Mouse (Mus musculus) MEL (cell line): ENCODE results near the gene Tpt1. TPM values are rescaled to one million over a fixed set of nuclear protein-coding genes. Genes with fewer than 3 reads are reported as not detected.

Source experiments
- DNase-seq: peaks from one replicate; pipeline ENCODE4 v3.0.0; 2011; ENCODE audit warnings: low read depth, low spot score
- H3K27ac ChIP-seq: 2 replicates; pipeline ENCODE4 v1.5.1; 2012; ENCODE audit warnings: low read depth, mild to moderate bottlenecking, control low read depth, low read length, moderate library complexity; ENCODE audit not compliant: control insufficient read depth
- H3K27me3 ChIP-seq, 2 experiments: fragments of 150-350 bp in 1 of 2; sonication (generic) in 1 of 2; 2 replicates each; pipeline ENCODE4 v1.6.1; 2012; ENCODE audit warnings: low read length in 2 of 2, mild to moderate bottlenecking in 2 of 2, improper control_type of control experiment in 1 of 2, moderate library complexity in 1 of 2; ENCODE audit not compliant: insufficient read depth in 2 of 2, control insufficient read depth in 1 of 2
- H3K36me3 ChIP-seq, 2 experiments: 2 replicates each; pipeline ENCODE4 v1.6.1; 2012 to 2014; ENCODE audit warnings: low read length in 2 of 2, improper control_type of control experiment in 1 of 2, inconsistent platforms in 1 of 2, mild to moderate bottlenecking in 1 of 2; ENCODE audit not compliant: insufficient read depth in 2 of 2, control insufficient read depth in 1 of 2
- H3K4me1 ChIP-seq, 2 experiments: fragments of 150-350 bp in 1 of 2; sonication (generic) in 1 of 2; 2 replicates each; pipeline ENCODE4 v1.6.1; 2012; ENCODE audit warnings: low read length in 2 of 2, improper control_type of control experiment in 1 of 2, mild to moderate bottlenecking in 1 of 2; ENCODE audit not compliant: insufficient read depth in 2 of 2, control insufficient read depth in 1 of 2
- H3K4me3 ChIP-seq, 2 experiments: fragments of 150-350 bp in 1 of 2; sonication (generic) in 1 of 2; 2 replicates each; pipeline ENCODE4 v1.5.1; 2012; ENCODE audit warnings: low read depth in 2 of 2, low read length in 2 of 2, mild to moderate bottlenecking in 2 of 2, moderate library complexity in 2 of 2, control low read depth in 1 of 2, improper control_type of control experiment in 1 of 2; ENCODE audit not compliant: control insufficient read depth in 1 of 2, insufficient read depth in 1 of 2
- H3K79me2 ChIP-seq: 2 replicates; pipeline ENCODE4 v1.6.1; 2012; ENCODE audit warnings: mild to moderate bottlenecking, low read length, moderate library complexity; ENCODE audit not compliant: control insufficient read depth, poor library complexity, insufficient read depth
- H3K9ac ChIP-seq: 2 replicates; pipeline ENCODE4 v1.6.1; 2012; ENCODE audit warnings: low read depth, mild to moderate bottlenecking, control low read depth, low read length, moderate library complexity; ENCODE audit not compliant: control insufficient read depth, poor library complexity, severe bottlenecking
- H3K9me3 ChIP-seq: fragments of 150-350 bp; sonication (generic); replicated peaks from 2 replicates; pipeline ENCODE4 v1.6.1; 2012; ENCODE audit warnings: mild to moderate bottlenecking, low read length, improper control_type of control experiment, moderate library complexity; ENCODE audit not compliant: insufficient read depth
- CHD1 ChIP-seq: IDR thresholded peaks from 2 replicates; pipeline ENCODE4 v1.6.1; 2012; ENCODE audit warnings: low read depth, mild to moderate bottlenecking, inconsistent platforms, low read length, improper control_type of control experiment
- CTCF ChIP-seq, 3 experiments: IDR thresholded peaks in 2 of 3; conservative IDR thresholded peaks in 1 of 3; 2 replicates each; pipeline ENCODE4 v1.5.1; 2011 to 2012; ENCODE audit warnings: low read length in 3 of 3, low read depth in 2 of 3, mild to moderate bottlenecking in 2 of 3, improper control_type of control experiment in 1 of 3, inconsistent platforms in 1 of 3, mixed read lengths in 1 of 3, moderate library complexity in 1 of 3; ENCODE audit not compliant: control insufficient read depth in 1 of 3, insufficient read depth in 1 of 3, poor library complexity in 1 of 3, severe bottlenecking in 1 of 3
- E2F4 ChIP-seq: IDR thresholded peaks from 2 replicates; pipeline ENCODE4 v1.6.1; 2011; ENCODE audit warnings: low read depth, low read length, improper control_type of control experiment, borderline replicate concordance
- ELF1 ChIP-seq: IDR thresholded peaks from 2 replicates; pipeline ENCODE4 v1.6.1; 2014; ENCODE audit warnings: low read depth, mild to moderate bottlenecking, inconsistent platforms, low read length, improper control_type of control experiment, moderate library complexity
- EP300 ChIP-seq, 2 experiments: IDR thresholded peaks; 2 replicates each; pipeline ENCODE4 v1.6.1; 2011; ENCODE audit warnings: improper control_type of control experiment in 2 of 2, low read length in 2 of 2, low read depth in 1 of 2, mild to moderate bottlenecking in 1 of 2
- ETS1 ChIP-seq: IDR thresholded peaks from 2 replicates; pipeline ENCODE4 v1.6.1; 2012; ENCODE audit warnings: low read depth, mild to moderate bottlenecking, inconsistent platforms, low read length, improper control_type of control experiment, moderate library complexity
- GABPA ChIP-seq: IDR thresholded peaks from 2 replicates; pipeline ENCODE4 v1.6.1; 2012; ENCODE audit warnings: low read depth, mild to moderate bottlenecking, inconsistent platforms, low read length, improper control_type of control experiment, moderate library complexity
- HCFC1 ChIP-seq: IDR thresholded peaks from 2 replicates; pipeline ENCODE4 v1.6.1; 2012; ENCODE audit warnings: low read depth, mild to moderate bottlenecking, inconsistent platforms, low read length, improper control_type of control experiment, moderate library complexity
- JUND ChIP-seq: IDR thresholded peaks from 2 replicates; pipeline ENCODE4 v1.6.1; 2011; ENCODE audit warnings: low read depth, mild to moderate bottlenecking, improper control_type of control experiment, low read length
- MAFK ChIP-seq: IDR thresholded peaks from 2 replicates; pipeline ENCODE4 v1.6.1; 2011; ENCODE audit warnings: low read depth, mild to moderate bottlenecking, low read length, improper control_type of control experiment, borderline replicate concordance
- MAX ChIP-seq: IDR thresholded peaks from 2 replicates; pipeline ENCODE4 v1.6.1; 2011; ENCODE audit warnings: low read length, improper control_type of control experiment
- MAZ ChIP-seq: IDR thresholded peaks from 2 replicates; pipeline ENCODE4 v1.6.1; 2012; ENCODE audit warnings: low read depth, mild to moderate bottlenecking, inconsistent platforms, low read length, improper control_type of control experiment
- MEF2A ChIP-seq: IDR thresholded peaks from 2 replicates; pipeline ENCODE4 v1.6.1; 2014; ENCODE audit warnings: low read depth, mild to moderate bottlenecking, inconsistent platforms, low read length, improper control_type of control experiment; ENCODE audit not compliant: poor library complexity, insufficient replicate concordance, severe bottlenecking; ENCODE audit errors: extremely low read depth
- MXI1 ChIP-seq: IDR thresholded peaks from 2 replicates; pipeline ENCODE4 v1.6.1; 2011; ENCODE audit warnings: mild to moderate bottlenecking, low read depth, low read length, improper control_type of control experiment
- POLR2A ChIP-seq, 2 experiments: IDR thresholded peaks; 2 replicates each; pipeline ENCODE4 v1.6.1; 2011 to 2012; ENCODE audit warnings: low read length in 2 of 2, mild to moderate bottlenecking in 2 of 2, control low read depth in 1 of 2, improper control_type of control experiment in 1 of 2, low read depth in 1 of 2, moderate library complexity in 1 of 2; ENCODE audit not compliant: control insufficient read depth in 1 of 2, insufficient read depth in 1 of 2, poor library complexity in 1 of 2
- POLR2AphosphoS2 ChIP-seq: IDR thresholded peaks from 2 replicates; pipeline ENCODE4 v1.6.1; 2011; ENCODE audit warnings: low read length, improper control_type of control experiment
- POLR2AphosphoS5 ChIP-seq: IDR thresholded peaks from 2 replicates; pipeline ENCODE4 v1.6.1; 2012; ENCODE audit warnings: low read depth, borderline replicate concordance, mild to moderate bottlenecking, inconsistent platforms, low read length, moderate library complexity, mixed read lengths
- RAD21 ChIP-seq: IDR thresholded peaks from 2 replicates; pipeline ENCODE4 v1.6.1; 2011; ENCODE audit warnings: mild to moderate bottlenecking, low read depth, low read length, improper control_type of control experiment
- SMC3 ChIP-seq: IDR thresholded peaks from 2 replicates; pipeline ENCODE4 v1.6.1; 2011; ENCODE audit warnings: low read depth, low read length, improper control_type of control experiment
- TAL1 ChIP-seq: IDR thresholded peaks from 2 replicates; pipeline ENCODE4 v1.6.1; 2012; ENCODE audit warnings: mild to moderate bottlenecking, inconsistent platforms, low read length, moderate library complexity, mixed read lengths
- TBP ChIP-seq: IDR thresholded peaks from 2 replicates; pipeline ENCODE4 v1.8.0; 2011; ENCODE audit warnings: low read depth, low read length, improper control_type of control experiment
- TCF12 ChIP-seq: IDR thresholded peaks from 2 replicates; pipeline ENCODE4 v1.6.1; 2014; ENCODE audit warnings: low read depth, mild to moderate bottlenecking, inconsistent platforms, low read length, improper control_type of control experiment, moderate library complexity
- UBTF ChIP-seq: IDR thresholded peaks from 2 replicates; pipeline ENCODE4 v1.6.1; 2012; ENCODE audit warnings: low read depth, mild to moderate bottlenecking, inconsistent platforms, low read length, improper control_type of control experiment, moderate library complexity, borderline replicate concordance; ENCODE audit not compliant: insufficient read depth
- USF1 ChIP-seq: IDR thresholded peaks from 2 replicates; pipeline ENCODE4 v1.6.1; 2014; ENCODE audit warnings: low read depth, mild to moderate bottlenecking, inconsistent platforms, low read length, improper control_type of control experiment, moderate library complexity
- USF2 ChIP-seq, 2 experiments: IDR thresholded peaks; 2 replicates each; pipeline ENCODE4 v1.6.1; 2011 to 2012; ENCODE audit warnings: improper control_type of control experiment in 2 of 2, low read length in 2 of 2, borderline replicate concordance in 1 of 2, inconsistent platforms in 1 of 2, low read depth in 1 of 2, mild to moderate bottlenecking in 1 of 2; ENCODE audit not compliant: insufficient read depth in 1 of 2
- ZC3H11A ChIP-seq: IDR thresholded peaks from 2 replicates; pipeline ENCODE4 v1.6.1; 2012; ENCODE audit warnings: low read depth, mild to moderate bottlenecking, inconsistent platforms, low read length, improper control_type of control experiment
- ZKSCAN1 ChIP-seq: IDR thresholded peaks from 2 replicates; pipeline ENCODE4 v1.6.1; 2012; ENCODE audit warnings: low read depth, mild to moderate bottlenecking, inconsistent platforms, low read length, improper control_type of control experiment, moderate library complexity
- ZMIZ1 ChIP-seq: IDR thresholded peaks from 2 replicates; pipeline ENCODE4 v1.6.1; 2012; ENCODE audit warnings: low read depth, mild to moderate bottlenecking, inconsistent platforms, low read length, improper control_type of control experiment, moderate library complexity
- ZNF384 ChIP-seq: IDR thresholded peaks from 2 replicates; pipeline ENCODE4 v1.6.1; 2012; ENCODE audit warnings: low read depth, mild to moderate bottlenecking, inconsistent platforms, low read length, improper control_type of control experiment
- polyA plus RNA-seq, 2 experiments: library from polyadenylated mRNA; stranded (reverse) in 1 of 2; unstranded in 1 of 2; fragments of >175 nt in 1 of 2; fragments of >200 nt in 1 of 2; gene quantifications; 2 replicates each; pipeline versions ENCODE4 v1.2.1 to v1.2.4; 2012; ENCODE audit warnings: low replicate concordance in 2 of 2, low read depth in 1 of 2; ENCODE audit not compliant: insufficient read length in 2 of 2, insufficient read depth in 1 of 2, missing spikeins in 1 of 2
- total RNA-seq: library from RNA; depleted of rRNA; stranded (reverse); fragments of 300-350 nt; gene quantifications from 2 replicates; pipeline ENCODE4 v1.2.3, GENCODE M21; 2012

The Tpt1 gene
- total and polyA plus RNA-seq, 3 experiments = 652 to 1,342 (median 817) TPM

DNA sequence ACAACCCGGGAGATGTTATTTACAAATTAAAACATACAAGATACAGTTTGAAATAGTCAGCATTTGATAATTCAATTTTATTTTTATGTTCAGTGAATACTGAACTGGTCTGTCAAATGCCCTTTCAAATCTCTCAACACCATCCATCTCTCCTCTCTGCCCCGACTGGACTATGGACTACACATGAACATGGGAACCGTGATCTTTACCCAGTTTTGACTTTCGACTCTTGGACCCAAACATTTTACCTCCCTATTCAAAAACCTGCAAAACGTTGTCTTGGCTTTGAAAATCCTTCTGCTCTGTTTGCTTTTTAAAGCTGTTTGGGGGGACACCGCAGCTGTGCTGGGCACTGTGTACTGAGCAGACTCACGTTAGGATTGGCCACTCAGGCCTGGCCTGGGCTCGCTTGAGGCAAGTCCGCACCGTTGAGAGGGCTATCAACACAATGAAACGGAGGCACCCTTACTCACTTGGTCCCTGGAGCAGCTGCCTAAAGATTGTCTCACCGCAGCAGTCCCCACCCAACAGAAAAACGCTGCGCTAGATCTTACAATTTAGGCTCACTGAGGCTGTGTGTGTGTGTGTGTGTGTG, 25.0 kb downstream of the Tpt1 start:
- no peak for DNase-seq
- no peaks in the 10 kb centered on the region for H3K4me1 ChIP-seq
- H3K36me3 ChIP-seq = no peaks in the 10 kb centered on the region
- no peaks in the 10 kb centered on the region for H3K79me2 ChIP-seq
- no peak overlapping the region for H3K9ac ChIP-seq
- no peak for TF ChIP-seq ETS1
- TF ChIP-seq TCF12 = no peak
- no peak for TF ChIP-seq UBTF
- TF ChIP-seq ZMIZ1 = no peak
- no peak for TF ChIP-seq E2F4
- TF ChIP-seq POLR2AphosphoS2 = no peak
- TF ChIP-seq POLR2A (IDR thresholded peaks at IDR 0.05; ENCODE audit: control insufficient read depth in 1 of 2, insufficient read depth in 1 of 2, low read depth in 1 of 2, low read length in 2 of 2, poor library complexity in 1 of 2) = no peak
- TF ChIP-seq CHD1 = no peak
- no peak for TF ChIP-seq POLR2AphosphoS5
- no peak for TF ChIP-seq ZC3H11A
- TF ChIP-seq MAFK = no peak
- TF ChIP-seq JUND = no peak
- TF ChIP-seq EP300 (IDR thresholded peaks at IDR 0.05; ENCODE audit: low read depth in 1 of 2, low read length in 2 of 2) = no peak
- H3K9me3 ChIP-seq = no peaks in the 10 kb centered on the region
- no peak overlapping the region for H3K27ac ChIP-seq
- H3K4me3 ChIP-seq = no peak overlapping the region
- no peaks in the 10 kb centered on the region for H3K27me3 ChIP-seq

GRCm38 (mm10) chr14:75870631-75871030, 25.7 kb downstream of the Tpt1 start:
- H3K4me3 ChIP-seq = no peak overlapping the region
- H3K27ac ChIP-seq = no peak overlapping the region
- H3K4me1 ChIP-seq = no peaks in the 10 kb centered on the region
- no peaks in the 10 kb centered on the region for H3K36me3 ChIP-seq
- DNase-seq = peak; percentile 51
- no peaks in the 10 kb centered on the region for H3K79me2 ChIP-seq
- no peaks in the 10 kb centered on the region for H3K27me3 ChIP-seq
- no peaks in the 10 kb centered on the region for H3K9me3 ChIP-seq
- TF ChIP-seq ZC3H11A (no peak), ZNF384 (no peak), MAZ (no peak), ETS1 (no peak), GABPA (no peak), MAFK (no peak), RAD21 (peak; percentile 38), TBP (no peak), ELF1 (no peak), CTCF (IDR thresholded peaks at IDR 0.05 in 2 of 3, conservative IDR thresholded peaks at IDR 0.05 in 1 of 3; ENCODE audit: control insufficient read depth in 1 of 3, insufficient read depth in 1 of 3, low read depth in 2 of 3, low read length in 3 of 3, poor library complexity in 1 of 3, severe bottlenecking in 1 of 3) (peak in 2 of 3 experiments; percentile 53 to 66; a peak in 4 of 6 replicates), MEF2A (no peak), TAL1 (no peak), ZKSCAN1 (no peak), USF2 (IDR thresholded peaks at IDR 0.05; ENCODE audit: borderline replicate concordance in 1 of 2, insufficient read depth in 1 of 2, low read depth in 1 of 2, low read length in 2 of 2) (no peak), MAX (no peak), USF1 (no peak), SMC3 (peak; percentile 42; the same call in 1 of the 2 replicates), E2F4 (no peak), POLR2AphosphoS5 (no peak), MXI1 (no peak), UBTF (no peak), HCFC1 (no peak), POLR2A (IDR thresholded peaks at IDR 0.05; ENCODE audit: control insufficient read depth in 1 of 2, insufficient read depth in 1 of 2, low read depth in 1 of 2, low read length in 2 of 2, poor library complexity in 1 of 2) (no peak)
- no peak overlapping the region for H3K9ac ChIP-seq
